Mouse (Mus musculus): ENCODE results near the gene Efcab9.

Efcab9 gene

GRCm38 (mm10) chr11:32531871-32532764, at the start of gene Efcab9:
TSS of gene Efcab9 (minus strand) at chr11:32532081.
- DNase-seq (ENCODE audit: low spot score in 2 of 2), result no peak

- no peak for DNase-seq (ENCODE audit: low spot score in 2 of 2)
These were observed 49.1 kb upstream of the Efcab9 start for GRCm38 (mm10) chr11:32581031-32581430.

GRCm38 (mm10) chr11:32580305-32580947, 48.5 kb upstream of the Efcab9 start:
- no peak for DNase-seq (ENCODE audit: low spot score in 2 of 2)

- DNase-seq (ENCODE audit: low spot score in 2 of 2), result no peak
These were observed 44.8 kb upstream of the Efcab9 start for GRCm38 (mm10) chr11:32576760-32577050.

- DNase-seq (ENCODE audit: low spot score in 2 of 2), result no peak
These were observed 44.3 kb upstream of the Efcab9 start for GRCm38 (mm10) chr11:32575964-32576759.

DNA sequence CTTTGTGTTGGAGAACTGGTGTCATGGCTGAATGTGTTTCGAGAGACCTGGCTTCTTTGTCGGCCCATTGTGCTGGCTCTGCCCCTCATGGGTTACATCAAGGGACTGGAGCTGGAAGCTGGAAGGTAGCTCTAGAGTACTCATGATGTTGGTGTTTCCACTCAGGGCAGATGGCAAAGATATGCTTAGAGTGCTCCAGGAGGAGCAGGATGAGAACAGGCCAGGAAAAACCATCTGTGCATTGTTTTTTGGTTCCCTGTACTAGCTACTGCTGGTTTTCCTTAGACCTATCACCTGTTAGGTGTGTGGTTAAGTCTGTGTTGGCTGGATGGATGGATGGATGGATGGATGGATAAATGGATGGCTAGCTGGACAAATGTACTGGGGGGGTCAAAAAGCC, 41.8 kb upstream of the Efcab9 start:
- DNase-seq (ENCODE audit: low spot score in 2 of 2), result no peak

DNA sequence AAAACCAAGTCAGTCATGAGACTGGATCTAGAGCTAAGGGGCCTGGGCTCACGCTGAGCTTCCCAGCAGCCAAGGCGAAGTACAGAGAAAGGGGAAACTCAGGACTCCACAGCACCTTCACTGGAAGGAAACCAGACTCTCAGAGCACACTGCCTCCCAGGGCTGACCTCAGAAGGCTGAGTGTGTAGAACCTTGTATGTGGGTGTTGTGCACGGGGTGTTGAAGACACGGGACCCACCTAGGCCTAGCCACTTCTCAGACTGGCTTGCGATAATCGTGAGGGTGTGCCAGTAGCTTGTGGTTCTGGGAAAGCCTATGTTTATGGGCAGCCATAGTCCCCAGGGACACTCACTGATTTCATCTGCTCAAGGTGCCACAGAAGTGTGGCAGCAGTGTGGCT, 39.2 kb upstream of the Efcab9 start:
- no peak for DNase-seq (ENCODE audit: low spot score in 2 of 2)

DNA sequence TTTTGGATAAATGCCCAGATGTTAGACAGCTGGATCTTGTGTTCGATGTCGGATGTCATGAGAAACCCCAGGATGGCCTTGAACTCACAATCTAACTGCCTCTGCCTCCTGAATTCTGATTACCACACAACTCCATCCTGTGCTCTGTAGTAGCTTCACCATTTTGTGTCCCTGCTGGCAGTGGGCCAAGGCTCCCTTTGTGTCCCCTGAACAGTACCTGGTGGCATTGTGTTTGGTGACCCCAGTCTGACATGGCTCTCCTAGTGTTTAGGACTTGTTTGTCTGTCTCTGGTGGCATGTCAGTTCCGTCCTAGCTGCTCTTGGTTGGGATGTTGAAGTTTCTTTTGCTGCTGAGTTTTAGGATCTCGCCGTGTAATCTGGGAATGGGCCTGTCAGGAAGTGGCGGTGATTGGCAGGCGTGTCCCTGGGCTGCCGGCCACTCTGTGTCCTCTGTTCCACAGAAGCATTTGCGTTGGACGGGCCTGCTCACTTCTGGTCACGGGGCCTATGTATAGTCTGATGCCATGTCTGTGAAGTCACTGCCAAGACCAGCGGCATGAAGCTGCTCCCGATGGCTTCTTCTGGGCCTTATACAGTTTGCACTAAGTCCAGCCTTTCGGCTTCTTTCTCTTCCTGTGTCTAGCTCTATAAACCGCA, 36.9 kb upstream of the Efcab9 start:
- no peak for DNase-seq (ENCODE audit: low spot score in 2 of 2)

GRCm38 (mm10) chr11:32568060-32568459, 36.2 kb upstream of the Efcab9 start:
- no peak for DNase-seq (ENCODE audit: low spot score in 2 of 2)

GRCm38 (mm10) chr11:32567000-32567855, 35.3 kb upstream of the Efcab9 start:
- no peak for DNase-seq (ENCODE audit: low spot score in 2 of 2)

DNA sequence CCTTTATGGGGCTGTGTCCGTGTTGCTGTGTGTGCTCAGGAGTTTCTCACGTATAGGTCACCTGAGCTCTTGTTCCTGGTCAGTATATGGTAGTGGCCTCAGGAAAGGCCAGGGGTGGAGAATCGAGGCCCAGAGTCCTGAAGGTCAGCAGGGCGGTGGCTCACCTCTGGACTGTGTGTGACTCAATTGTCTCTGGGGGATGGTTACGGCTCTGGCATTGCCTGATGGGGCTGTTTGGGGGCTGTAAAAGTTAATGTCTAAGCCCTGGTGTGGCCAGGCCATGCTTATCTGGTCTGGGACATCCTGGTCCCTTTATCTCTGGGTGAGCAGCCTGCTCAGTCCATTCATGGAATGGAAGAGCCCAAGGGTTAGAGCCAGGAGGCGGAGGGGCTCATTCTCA, 34.3 kb upstream of the Efcab9 start:
- no peak for DNase-seq (ENCODE audit: low spot score in 2 of 2)

DNA sequence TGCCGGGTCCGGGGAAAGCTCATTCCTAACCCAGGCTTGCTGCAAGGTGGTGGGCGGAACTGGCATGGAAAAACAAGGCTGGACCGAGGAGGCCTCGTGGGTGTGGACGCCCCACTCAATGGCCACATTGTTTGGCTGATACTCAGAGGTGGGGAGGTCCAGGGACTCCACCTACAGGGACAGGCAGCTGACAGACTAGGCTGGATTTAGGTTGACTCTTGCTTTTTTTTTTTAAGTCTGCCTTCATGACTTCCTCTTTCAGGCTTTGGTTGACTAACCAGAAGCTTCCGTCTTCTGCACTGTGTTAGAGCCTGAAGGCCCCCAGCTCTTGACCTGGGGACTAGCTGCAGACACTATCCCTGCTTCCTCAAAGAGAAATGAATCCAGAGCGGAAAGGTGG, 33.2 kb upstream of the Efcab9 start:
- no peak for DNase-seq (ENCODE audit: low spot score in 2 of 2)

DNA sequence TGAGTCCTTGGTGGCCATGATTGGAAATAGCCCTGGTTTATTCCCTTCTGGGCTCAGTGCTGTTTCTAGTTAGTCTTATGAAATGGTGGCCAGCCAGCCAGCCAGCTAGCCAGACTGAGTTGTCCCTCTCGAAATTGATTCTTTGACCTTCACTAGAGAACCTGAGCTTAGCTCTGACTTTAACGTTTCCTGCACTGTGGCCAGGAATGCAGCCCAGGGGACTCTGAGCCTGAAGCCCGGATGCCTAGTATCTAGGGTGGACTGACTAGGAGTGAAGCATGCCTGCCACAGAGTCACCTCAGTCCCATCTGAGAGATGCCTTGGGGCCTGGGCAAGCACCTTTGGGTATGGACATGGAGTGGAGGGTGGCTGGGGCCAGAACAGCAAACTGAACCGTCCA, 32.7 kb upstream of the Efcab9 start:
- no peak for DNase-seq (ENCODE audit: low spot score in 2 of 2)

DNA sequence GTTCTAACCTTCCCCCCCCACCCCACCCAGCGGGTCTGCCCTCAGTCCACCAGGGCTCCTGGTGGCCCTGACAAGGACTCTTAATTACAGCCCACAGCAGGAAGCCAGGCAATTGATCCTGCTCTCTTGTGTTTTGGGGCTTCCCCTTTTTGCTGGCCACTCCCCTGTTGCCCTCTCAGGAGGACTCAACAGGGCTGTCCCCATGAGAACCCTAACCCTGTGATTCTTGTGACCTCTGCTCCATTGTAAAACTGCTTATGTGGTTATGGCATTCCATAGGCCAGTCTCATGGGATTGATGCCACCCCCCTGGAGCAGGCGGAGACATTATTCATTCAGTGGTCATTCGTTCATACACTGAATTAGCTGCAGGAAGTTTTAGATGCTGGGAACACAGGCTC, 31.8 kb upstream of the Efcab9 start:
- no peak for DNase-seq (ENCODE audit: low spot score in 2 of 2)

DNA sequence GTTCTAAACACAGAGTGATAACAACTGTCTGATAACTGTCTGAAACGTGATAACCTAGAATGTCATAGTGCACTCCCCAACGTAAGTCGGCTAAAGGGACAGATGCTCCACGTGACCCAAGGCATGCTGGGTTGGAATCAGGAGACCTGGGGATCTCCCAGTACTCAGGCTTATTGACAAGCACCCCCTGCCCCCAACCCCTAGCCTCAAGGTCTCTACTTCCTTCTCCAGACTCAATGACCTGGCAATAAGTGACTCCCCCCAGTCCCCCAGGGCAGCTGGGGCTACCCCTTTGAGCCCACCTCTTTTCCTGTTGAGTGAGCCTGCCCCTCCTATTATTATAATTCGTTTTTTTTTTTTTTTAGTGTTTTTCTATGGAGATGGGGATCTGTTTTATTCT, 30.8 kb upstream of the Efcab9 start:
- no peak for DNase-seq (ENCODE audit: low spot score in 2 of 2)

GRCm38 (mm10) chr11:32561465-32562355, 29.8 kb upstream of the Efcab9 start:
- no peak for DNase-seq (ENCODE audit: low spot score in 2 of 2)

GRCm38 (mm10) chr11:32560015-32560770, 28.3 kb upstream of the Efcab9 start:
- DNase-seq (ENCODE audit: low spot score in 2 of 2), result no peak

- no peak for DNase-seq (ENCODE audit: low spot score in 2 of 2)
These were observed 26.8 kb upstream of the Efcab9 start for GRCm38 (mm10) chr11:32558677-32559076.

DNA sequence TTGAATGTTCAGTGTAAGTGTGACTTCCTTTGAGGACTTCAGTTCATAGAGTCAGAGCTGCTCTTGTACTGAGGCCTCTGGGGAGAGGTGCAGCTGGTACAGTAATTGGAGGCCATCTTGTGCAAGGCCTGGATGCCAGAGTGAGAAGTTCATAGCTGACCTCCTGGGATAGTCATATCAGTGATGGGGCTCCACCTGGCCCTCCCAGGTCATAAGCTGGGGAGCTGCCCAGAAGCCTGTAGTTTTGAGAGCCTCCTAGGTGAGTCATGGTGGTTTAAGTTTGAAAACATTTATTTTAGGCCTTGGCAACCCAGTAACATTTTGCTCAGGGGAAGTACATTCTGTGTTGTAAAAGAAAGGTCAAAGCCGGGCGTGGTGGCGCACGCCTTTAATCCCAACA, 26.1 kb upstream of the Efcab9 start:
- no peak for DNase-seq (ENCODE audit: low spot score in 2 of 2)

Data from spleen, postnatal 14 days (tissue).